Mouse (Mus musculus) stomach, embryonic 16.5 days (tissue): ENCODE measurements around the gene Usp39. TPM values are rescaled to one million over a fixed set of nuclear protein-coding genes. Genes with fewer than 3 reads are reported as not detected.

Source experiments
- ATAC-seq: fragments of 200-750 bp; cut with Nextera tagmentation; 2 replicates; pipeline ENCODE4 v1.8.0; 2017; ENCODE audit warnings: moderate number of reproducible peaks, moderate TSS enrichment; ENCODE audit not compliant: insufficient read depth, low FRiP score
- H3K27ac ChIP-seq: fragments of 300-500 bp; sonication (generic); 2 replicates; pipeline ENCODE4 v1.5.1; 2014; ENCODE audit warnings: low read length
- H3K27me3 ChIP-seq: fragments of 300-500 bp; sonication (generic); 2 replicates; pipeline ENCODE4 v1.6.1; 2014; ENCODE audit warnings: low read length, control low read depth, mixed read lengths; ENCODE audit not compliant: control insufficient read depth, insufficient read depth
- H3K36me3 ChIP-seq: fragments of 300-500 bp; sonication (generic); 2 replicates; pipeline ENCODE4 v1.6.1; 2014; ENCODE audit warnings: low read length; ENCODE audit not compliant: control insufficient read depth, insufficient read depth
- H3K4me1 ChIP-seq: fragments of 300-500 bp; sonication (generic); 2 replicates; pipeline ENCODE4 v1.6.1; 2014; ENCODE audit warnings: low read length, control low read depth, mixed read lengths; ENCODE audit not compliant: control insufficient read depth, insufficient read depth
- H3K4me2 ChIP-seq: fragments of 300-500 bp; sonication (generic); 2 replicates; pipeline ENCODE4 v1.6.1; 2014; ENCODE audit warnings: low read depth, low read length, mixed read lengths
- H3K4me3 ChIP-seq: fragments of 300-500 bp; sonication (generic); replicated peaks from 2 replicates; pipeline ENCODE4 v1.5.1; 2014; ENCODE audit warnings: mild to moderate bottlenecking, low read length
- H3K9ac ChIP-seq: fragments of 300-500 bp; sonication (generic); 2 replicates; pipeline ENCODE4 v1.6.1; 2014; ENCODE audit warnings: low read length
- H3K9me3 ChIP-seq: fragments of 300-500 bp; sonication (generic); replicated peaks from 2 replicates; pipeline ENCODE4 v1.6.1; 2016; ENCODE audit warnings: low read length, control low read depth; ENCODE audit not compliant: control insufficient read depth
- WGBS: fragments of 180-500 bp; shearing (Covaris S2); extraction: QIAGEN DNeasy Blood & Tissue Kit; methylation state at CpG from one replicate; pipeline ENCODE4 v1.1.7; 2014; 5-methylcytosine and 5-hydroxymethylcytosine counted together
- polyA plus RNA-seq: library from polyadenylated mRNA; unstranded; fragments of >200 nt; fragmentation: Nextera tagmentation; extraction: Ambion mirVana; gene quantifications from 2 replicates; pipeline ENCODE4 v1.2.1, GENCODE M21; 2015

Gene Usp39
- polyA plus RNA-seq, 1 experiment from 2014 or later: 29.7 TPM

- Histone ChIP-seq H3K4me2 (peak overlapping the region; percentile 76), H3K36me3 (0 out of 2 replicates have a peak, but pooled peaks cover 7% of the 10 kb centered on the region), H3K27me3 (no peaks in the 10 kb centered on the region), H3K4me1 (peaks cover 24% of the 10 kb centered on the region), H3K9ac (peak overlapping the region; percentile 98; the same call in 1 of the 2 replicates), H3K4me3 (peak overlapping the region; percentile 86), H3K9me3 (no peaks in the 10 kb centered on the region), H3K27ac (no peak overlapping the region)
- no peak for ATAC-seq
- WGBS: 71% methylated on average over 10 of the region's 10 CpGs
These were observed 3.4 kb upstream of the Usp39 start for GRCm38 (mm10) chr6:72348411-72348810.

- Histone ChIP-seq H3K9me3 (no peaks in the 10 kb centered on the region), H3K27me3 (no peaks in the 10 kb centered on the region), H3K4me3 (peak within 1 kb of the TSS; percentile 86), H3K27ac (peak within 1 kb of the TSS; percentile 92), H3K4me1 (peaks cover 19% of the 10 kb centered on the region), H3K4me2 (peak within 1 kb of the TSS; percentile 76), H3K9ac (peak within 1 kb of the TSS; percentile 98), H3K36me3 (0 out of 2 replicates have a peak, but pooled peaks cover 7% of the 10 kb centered on the region)
- peak; percentile 71 for ATAC-seq
- WGBS: under 1% methylated on average over 72 of the region's 72 CpGs
These were observed 2.4 kb upstream of the Usp39 start, which contains the start of gene 0610030E20Rik for GRCm38 (mm10) chr6:72347166-72347941. TSS of gene 0610030E20Rik (plus strand) at chr6:72347317.

- ATAC-seq: no peak
These were observed 1.3 kb upstream of the Usp39 start for GRCm38 (mm10) chr6:72346261-72346660.

GRCm38 (mm10) chr6:72345633-72346032, 649 bp upstream of the Usp39 start:
- H3K4me1 ChIP-seq: peaks cover 14% of the 10 kb centered on the region
- H3K27me3 ChIP-seq: no peaks in the 10 kb centered on the region
- H3K4me2 ChIP-seq: peak overlapping the region; percentile 80
- H3K9me3 ChIP-seq: no peaks in the 10 kb centered on the region
- no peak overlapping the region for H3K27ac ChIP-seq
- ATAC-seq: no peak
- H3K9ac ChIP-seq: peak overlapping the region; percentile 79; the same call in 1 of the 2 replicates
- H3K36me3 ChIP-seq: 0 out of 2 replicates have a peak, but pooled peaks cover 5% of the 10 kb centered on the region
- 41% methylated on average over 6 of the region's 6 CpGs for WGBS
- peak overlapping the region; percentile 59 for H3K4me3 ChIP-seq

More at GRCm38 (mm10) chr6:72346261-72346660, 1.3 kb upstream of the Usp39 start:
- Histone ChIP-seq H3K9me3 (no peaks in the 10 kb centered on the region), H3K36me3 (0 out of 2 replicates have a peak, but pooled peaks cover 7% of the 10 kb centered on the region), H3K4me1 (peaks cover 17% of the 10 kb centered on the region), H3K27me3 (no peaks in the 10 kb centered on the region), H3K27ac (no peak overlapping the region), H3K9ac (no peak overlapping the region), H3K4me3 (no peak overlapping the region), H3K4me2 (no peak overlapping the region)
- WGBS: 76% methylated on average over 4 of the region's 4 CpGs

GRCm38 (mm10) chr6:72344396-72345073, 449 bp downstream of the Usp39 start:
- no peaks in the 10 kb centered on the region for H3K27me3 ChIP-seq
- peaks cover 14% of the 10 kb centered on the region for H3K4me1 ChIP-seq
- no peaks in the 10 kb centered on the region for H3K9me3 ChIP-seq
- WGBS: under 1% methylated on average over 42 of the region's 42 CpGs
- ATAC-seq: peak; percentile 16; the same call in 1 of the 2 replicates
- H3K4me2 ChIP-seq: peak overlapping the region; percentile 80
- peak overlapping the region; percentile 59 for H3K4me3 ChIP-seq
- peak overlapping the region; percentile 36; the same call in 1 of the 2 replicates for H3K27ac ChIP-seq
- no peaks in the 10 kb centered on the region for H3K36me3 ChIP-seq
- H3K9ac ChIP-seq: peak overlapping the region; percentile 79

GRCm38 (mm10) chr6:72340481-72340880, 4.5 kb downstream of the Usp39 start:
- 62% methylated on average over 2 of the region's 2 CpGs for WGBS
- ATAC-seq: no peak
- Histone ChIP-seq H3K4me3 (no peak overlapping the region), H3K27me3 (no peaks in the 10 kb centered on the region), H3K9ac (no peak overlapping the region), H3K9me3 (no peaks in the 10 kb centered on the region), H3K4me2 (no peak overlapping the region), H3K27ac (no peak overlapping the region), H3K36me3 (peaks cover 21% of the 10 kb centered on the region), H3K4me1 (peaks cover 6% of the 10 kb centered on the region)

- H3K4me2 ChIP-seq: no peak overlapping the region
- no peaks in the 10 kb centered on the region for H3K4me1 ChIP-seq
- ATAC-seq: no peak
- no peaks in the 10 kb centered on the region for H3K9me3 ChIP-seq
- H3K36me3 ChIP-seq: peaks cover 29% of the 10 kb centered on the region
- no peak overlapping the region for H3K4me3 ChIP-seq
- no peak overlapping the region for H3K27ac ChIP-seq
- no peak overlapping the region for H3K9ac ChIP-seq
- WGBS: 69% methylated on average over 5 of the region's 5 CpGs
- H3K27me3 ChIP-seq: no peaks in the 10 kb centered on the region
These were observed 11.9 kb downstream of the Usp39 start for GRCm38 (mm10) chr6:72333111-72333510.

- peaks cover 23% of the 10 kb centered on the region for H3K36me3 ChIP-seq
- H3K4me1 ChIP-seq: no peaks in the 10 kb centered on the region
- no peaks in the 10 kb centered on the region for H3K27me3 ChIP-seq
- WGBS: 87% methylated on average over 4 of the region's 4 CpGs
- no peak overlapping the region for H3K4me2 ChIP-seq
- no peaks in the 10 kb centered on the region for H3K9me3 ChIP-seq
- no peak for ATAC-seq
- no peak overlapping the region for H3K4me3 ChIP-seq
- H3K27ac ChIP-seq: no peak overlapping the region
- H3K9ac ChIP-seq: no peak overlapping the region
These were observed 14.9 kb downstream of the Usp39 start for GRCm38 (mm10) chr6:72330133-72330532.

GRCm38 (mm10) chr6:72329019-72329418, 16.0 kb downstream of the Usp39 start:
- no peaks in the 10 kb centered on the region for H3K9me3 ChIP-seq
- no peak overlapping the region for H3K4me3 ChIP-seq
- H3K27me3 ChIP-seq: no peaks in the 10 kb centered on the region
- no peak for ATAC-seq
- no peak overlapping the region for H3K27ac ChIP-seq
- H3K4me2 ChIP-seq: no peak overlapping the region
- no peaks in the 10 kb centered on the region for H3K4me1 ChIP-seq
- no peak overlapping the region for H3K9ac ChIP-seq
- H3K36me3 ChIP-seq: peaks cover 24% of the 10 kb centered on the region
- WGBS: 83% methylated on average over 5 of the region's 5 CpGs
